Mouse (Mus musculus) embryo, embryonic 10 days (tissue): ENCODE results near the gene Ncaph2.

Experiments
- DNase-seq: peaks from one replicate; pipeline ENCODE4 v3.0.0-alpha.2; 2015; ENCODE audit warnings: low spot score

Ncaph2 gene

GRCm38 (mm10) chr15:89343325-89343724 lies 12.2 kb upstream of the Ncaph2 start:
- no peak for DNase-seq

- DNase-seq: no peak
Measured at GRCm38 (mm10) chr15:89350447-89350846, 5.1 kb upstream of the Ncaph2 start.

- DNase-seq: no peak
Measured at GRCm38 (mm10) chr15:89351302-89351701, 4.2 kb upstream of the Ncaph2 start.

GRCm38 (mm10) chr15:89352054-89352453 lies 3.5 kb upstream of the Ncaph2 start:
- no peak for DNase-seq

- no peak for DNase-seq
Measured at GRCm38 (mm10) chr15:89352795-89353194, 2.7 kb upstream of the Ncaph2 start.

GRCm38 (mm10) chr15:89353837-89354236 lies 1.7 kb upstream of the Ncaph2 start:
- DNase-seq: no peak

GRCm38 (mm10) chr15:89354455-89354854 lies 1.1 kb upstream of the Ncaph2 start:
- DNase-seq: no peak

- peak; percentile 94 for DNase-seq
Measured at GRCm38 (mm10) chr15:89356372-89356771, 853 bp downstream of the Ncaph2 start.

- no peak for DNase-seq
Measured at GRCm38 (mm10) chr15:89358784-89359183, 3.3 kb downstream of the Ncaph2 start.

- DNase-seq: no peak
Measured at GRCm38 (mm10) chr15:89363051-89363450, 7.5 kb downstream of the Ncaph2 start.

- no peak for DNase-seq
Measured at GRCm38 (mm10) chr15:89365141-89365551, 9.6 kb downstream of the Ncaph2 start.

GRCm38 (mm10) chr15:89372068-89372467 lies 16.5 kb downstream of the Ncaph2 start:
- DNase-seq: no peak

- DNase-seq: no peak
Measured at GRCm38 (mm10) chr15:89372536-89372935, 17.0 kb downstream of the Ncaph2 start.

GRCm38 (mm10) chr15:89373027-89373761 lies 17.7 kb downstream of the Ncaph2 start:
- peak; percentile 89 for DNase-seq

- DNase-seq: peak; percentile 91
Measured at GRCm38 (mm10) chr15:89373762-89374248, 18.3 kb downstream of the Ncaph2 start, which contains the start of gene Sco2. Gene Sco2, minus strand, starts transcription at chr15:89373846.

GRCm38 (mm10) chr15:89374340-89374739 lies 18.8 kb downstream of the Ncaph2 start:
- DNase-seq: no peak

GRCm38 (mm10) chr15:89374801-89375534 lies 19.4 kb downstream of the Ncaph2 start:
- DNase-seq: no peak

GRCm38 (mm10) chr15:89376040-89376439 lies 20.5 kb downstream of the Ncaph2 start:
- no peak for DNase-seq

GRCm38 (mm10) chr15:89376957-89377356 lies 21.4 kb downstream of the Ncaph2 start, which contains the start of gene Tymp:
Gene Tymp, minus strand, starts transcription at chr15:89377039.
- DNase-seq: no peak

- no peak for DNase-seq
Measured at GRCm38 (mm10) chr15:89377362-89377761, 21.8 kb downstream of the Ncaph2 start.

- DNase-seq: no peak
Measured at GRCm38 (mm10) chr15:89377938-89378828, 22.7 kb downstream of the Ncaph2 start.

- peak; percentile 53 for DNase-seq
Measured at GRCm38 (mm10) chr15:89378831-89379401, 23.4 kb downstream of the Ncaph2 start, which contains the start of gene Odf3b. Gene Odf3b, minus strand, starts transcription at chr15:89379282.
